Mouse (Mus musculus): ENCODE measurements at regions not wholly inside any gene's neighbourhood (a gene's known extent, or its start where the extent isn't known, plus 50 kb on each side); places are given as distances from the start of the nearest gene placed in this dataset.

DNA sequence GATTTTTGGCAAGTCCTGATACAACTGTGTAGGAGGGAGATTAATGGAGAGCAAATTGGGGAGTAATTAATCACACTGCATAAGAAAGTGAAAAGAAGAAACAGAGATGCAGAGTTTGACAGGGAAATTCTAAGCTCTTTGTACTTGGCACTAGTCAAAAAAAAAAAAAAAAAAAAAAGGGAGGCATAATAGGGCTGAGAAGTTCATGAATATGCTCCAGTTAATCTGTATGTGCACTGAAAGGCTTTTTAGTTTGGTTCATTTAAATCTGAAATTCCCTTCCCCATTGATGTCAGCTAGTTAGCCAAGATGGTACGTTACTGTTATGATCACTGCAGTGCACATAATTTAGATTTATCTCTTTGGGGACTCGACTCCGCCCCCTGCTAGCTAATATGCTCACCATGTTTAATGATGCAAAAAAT, 470.8 kb upstream of the Map3k7 start:
- no peak for DNase-seq (ENCODE audit: low read depth, low spot score)

DNA sequence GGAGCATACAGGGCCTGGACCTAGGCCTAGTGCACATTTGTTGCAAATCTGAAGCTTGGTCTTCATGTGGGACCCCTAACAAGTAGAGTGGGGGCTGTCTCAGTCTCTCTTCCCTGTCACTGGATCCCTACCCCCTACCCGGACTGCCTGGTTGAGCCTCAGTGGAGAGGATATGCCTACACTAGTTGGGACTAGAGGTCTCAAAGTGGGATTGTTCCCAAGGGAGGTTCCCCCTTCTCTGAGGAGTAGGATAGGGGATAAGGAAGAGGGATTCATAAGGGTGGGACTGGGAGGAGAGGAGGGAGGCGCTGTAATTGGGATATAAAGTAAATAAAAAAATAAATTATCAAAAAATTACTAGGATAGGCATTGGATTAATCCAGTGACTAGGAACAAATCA, 464.0 kb upstream of the Map3k7 start:
- DNase-seq (ENCODE audit: low read depth, low spot score), result no peak

DNA sequence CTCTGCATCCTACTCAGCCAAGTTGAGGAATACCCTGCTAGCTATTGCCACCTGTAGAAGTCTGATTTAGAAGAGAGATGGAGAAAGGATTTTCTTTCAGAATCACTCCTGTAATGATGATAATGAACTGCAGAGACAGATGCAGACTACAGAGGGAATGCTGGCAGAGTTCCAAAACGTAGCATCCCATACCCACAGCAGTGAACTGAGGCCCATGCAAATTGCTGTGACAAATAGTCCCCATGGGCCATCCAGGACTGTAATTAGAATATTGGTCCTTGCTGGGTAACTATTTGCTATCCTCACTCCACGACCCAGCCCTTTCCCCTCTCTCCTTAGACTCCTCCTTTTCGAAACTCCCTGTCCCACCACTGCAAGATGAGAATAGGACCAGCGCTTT, 463.5 kb upstream of the Map3k7 start:
- DNase-seq (ENCODE audit: low read depth, low spot score), result no peak

DNA sequence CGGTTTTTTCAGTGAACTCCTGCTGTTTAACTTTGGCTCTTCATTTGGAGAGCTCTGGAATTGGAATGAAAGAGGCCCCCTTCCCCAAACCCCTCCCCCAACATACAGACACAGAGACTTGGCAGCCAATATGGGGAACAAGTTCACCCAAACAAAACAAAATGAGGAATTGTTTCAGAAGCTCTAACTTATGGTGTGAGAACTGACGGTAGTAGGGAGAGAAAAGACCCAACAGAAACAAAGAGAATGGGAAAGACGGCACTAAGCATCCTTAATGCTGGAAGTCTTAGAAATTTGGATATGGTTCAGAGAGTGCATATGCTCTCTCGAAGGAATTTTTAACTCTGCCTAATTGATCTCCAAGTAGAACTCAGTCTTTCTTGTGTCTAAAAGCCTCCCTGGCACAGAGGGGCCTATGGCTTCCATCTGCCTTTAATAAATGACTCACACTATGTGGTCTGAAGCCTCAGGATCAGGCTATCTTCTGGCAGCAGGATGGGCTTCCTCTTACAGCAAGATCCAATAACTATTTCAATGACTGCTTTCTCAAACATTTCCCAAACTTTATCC, 438.2 kb upstream of the Map3k7 start:
- no peak for DNase-seq (ENCODE audit: low read depth, low spot score)

DNA sequence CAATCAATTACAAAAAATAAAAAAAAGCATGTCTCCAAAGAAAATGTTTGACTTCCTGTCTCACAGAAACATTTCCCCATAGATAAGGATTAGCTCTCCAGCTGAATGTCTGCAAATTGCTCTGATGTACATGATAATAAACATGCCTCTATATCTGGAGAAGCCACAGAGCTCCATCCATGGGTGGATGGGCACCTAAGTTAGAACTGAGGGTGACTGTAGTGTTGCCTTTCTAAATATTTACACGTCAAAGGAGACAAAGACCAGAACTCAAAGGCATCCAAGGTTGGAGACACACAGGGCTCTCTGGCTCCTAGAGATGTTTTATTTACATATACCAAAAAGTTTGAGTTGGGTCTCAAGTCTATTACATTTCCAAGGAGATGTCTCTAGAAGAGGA, 427.1 kb upstream of the Map3k7 start:
- no peak for DNase-seq (ENCODE audit: low read depth, low spot score)

DNA sequence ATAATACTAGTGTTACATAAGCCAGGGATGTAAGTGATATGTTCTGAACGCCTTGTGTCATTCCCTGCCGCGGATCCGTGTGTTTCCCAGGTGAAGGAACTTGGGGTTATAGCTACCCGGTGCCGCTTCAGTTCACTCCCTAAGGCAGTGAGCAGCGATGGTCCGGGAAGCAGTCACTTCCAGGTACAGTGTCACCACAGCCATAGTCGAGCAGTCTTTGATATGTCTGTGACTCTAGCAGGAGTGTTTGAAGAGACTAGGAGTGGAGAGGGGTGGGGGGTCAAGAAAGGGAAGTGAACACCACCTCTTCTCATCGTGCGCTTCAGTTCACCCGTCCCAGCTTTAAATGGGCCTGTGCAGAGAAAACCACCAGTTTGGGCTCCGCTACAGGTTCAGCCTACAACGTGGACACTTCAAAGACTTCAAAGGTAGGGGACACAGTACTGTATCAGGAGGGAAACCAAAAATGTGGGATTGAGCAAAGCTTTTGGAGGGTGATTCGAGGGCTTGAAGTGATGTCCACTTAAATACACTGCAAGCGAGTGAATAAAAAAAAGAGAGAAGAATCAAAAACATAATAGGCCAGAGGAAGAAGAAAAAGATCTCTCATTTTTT, 410.0 kb upstream of the Map3k7 start:
- no peak for DNase-seq (ENCODE audit: low read depth, low spot score)

DNA sequence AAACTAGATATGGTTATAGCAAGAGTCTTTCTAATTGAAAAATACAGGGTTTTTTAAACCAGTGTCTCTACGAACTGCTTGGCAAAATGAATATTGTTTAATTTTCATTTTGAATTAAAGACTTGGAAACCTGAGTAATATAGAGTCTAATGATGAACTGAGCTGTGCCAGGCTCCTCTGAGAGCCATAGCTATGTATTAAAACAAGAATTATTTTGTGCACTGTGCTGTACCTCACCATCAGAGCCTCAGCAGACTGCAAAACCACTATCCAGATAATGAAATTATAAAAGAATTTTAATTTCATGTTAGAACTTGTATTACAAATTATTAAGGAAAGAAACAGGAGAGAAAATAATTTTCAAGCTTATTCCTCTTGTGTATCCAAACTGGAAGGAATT, 408.8 kb upstream of the Map3k7 start:
- no peak for DNase-seq (ENCODE audit: low read depth, low spot score)

DNA sequence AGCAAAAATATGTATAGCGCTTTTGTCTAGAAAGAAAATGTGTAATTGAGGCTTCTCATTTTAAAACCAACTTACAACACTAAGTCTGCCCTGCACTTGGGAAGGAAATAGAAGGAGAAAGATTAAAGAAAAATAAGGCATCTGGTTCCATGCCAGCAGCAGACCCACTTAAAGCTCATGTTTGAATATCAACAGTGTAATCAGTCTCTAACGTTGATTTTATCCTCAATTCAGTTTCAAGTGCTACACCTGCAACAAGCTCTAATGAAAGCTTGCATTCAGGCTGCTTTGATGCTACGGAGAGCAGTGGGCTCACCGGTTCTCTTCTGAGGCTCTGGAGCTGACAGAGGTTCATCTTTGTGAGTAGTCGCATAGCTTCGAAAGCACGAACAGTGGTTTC, 406.6 kb upstream of the Map3k7 start:
- no peak for DNase-seq (ENCODE audit: low read depth, low spot score)

DNA sequence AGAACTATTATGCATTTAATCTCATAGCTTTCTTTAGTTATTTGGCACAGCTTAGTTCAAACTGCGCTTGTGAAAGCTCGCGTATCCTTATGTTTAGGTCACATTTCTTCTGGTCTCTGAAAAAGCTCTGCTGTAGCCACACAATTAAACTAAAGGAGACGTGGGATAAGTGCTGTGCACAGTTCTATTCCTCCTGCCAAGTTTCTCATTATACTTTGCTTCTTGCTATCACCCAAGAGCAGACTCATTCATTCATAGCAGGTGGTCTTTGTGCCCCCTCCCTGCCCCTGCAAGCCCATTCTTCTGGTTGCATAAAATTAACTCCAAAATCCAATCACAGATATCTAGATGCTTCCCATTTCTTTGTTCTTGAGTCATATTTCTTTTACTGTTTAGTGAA, 403.6 kb upstream of the Map3k7 start:
- DNase-seq (ENCODE audit: low read depth, low spot score), result no peak

DNA sequence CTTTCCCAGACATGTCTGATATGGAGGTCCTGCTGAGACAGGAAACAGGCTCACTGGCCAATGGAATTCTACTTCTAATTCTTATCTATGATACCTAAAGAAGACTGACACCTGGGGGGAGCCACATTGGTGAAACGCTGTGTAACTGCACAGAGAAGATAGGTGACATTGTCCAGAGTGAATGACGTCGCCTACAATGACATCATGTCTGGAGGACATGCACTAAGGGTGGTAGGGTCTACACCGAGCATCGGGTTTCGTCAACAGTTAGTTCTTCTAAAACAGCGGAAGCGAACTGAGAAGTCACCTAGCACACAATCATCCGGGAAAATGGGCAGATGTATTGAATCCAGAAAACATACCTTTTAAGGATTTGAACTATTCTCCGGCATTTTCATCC, 402.7 kb upstream of the Map3k7 start:
- no peak for DNase-seq (ENCODE audit: low read depth, low spot score)

DNA sequence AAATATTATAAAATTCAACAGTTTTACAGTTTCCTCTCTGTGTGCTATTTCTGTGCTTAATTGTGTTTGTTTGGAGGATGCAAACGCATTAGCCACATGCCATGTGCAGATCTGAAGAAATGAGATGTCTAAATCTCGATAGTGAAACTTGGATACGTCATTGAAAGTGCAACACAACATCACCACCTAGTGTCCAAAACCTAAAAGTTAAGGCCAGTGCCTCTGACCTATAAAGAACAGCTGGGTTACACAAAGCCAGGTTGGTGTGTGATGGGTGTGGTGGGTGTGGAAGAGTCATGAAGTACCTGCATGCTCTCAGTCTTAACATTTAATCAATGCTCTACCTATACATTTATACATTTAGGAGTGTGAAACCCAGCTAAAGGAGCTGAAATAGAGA, 402.1 kb upstream of the Map3k7 start:
- no peak for DNase-seq (ENCODE audit: low read depth, low spot score)

DNA sequence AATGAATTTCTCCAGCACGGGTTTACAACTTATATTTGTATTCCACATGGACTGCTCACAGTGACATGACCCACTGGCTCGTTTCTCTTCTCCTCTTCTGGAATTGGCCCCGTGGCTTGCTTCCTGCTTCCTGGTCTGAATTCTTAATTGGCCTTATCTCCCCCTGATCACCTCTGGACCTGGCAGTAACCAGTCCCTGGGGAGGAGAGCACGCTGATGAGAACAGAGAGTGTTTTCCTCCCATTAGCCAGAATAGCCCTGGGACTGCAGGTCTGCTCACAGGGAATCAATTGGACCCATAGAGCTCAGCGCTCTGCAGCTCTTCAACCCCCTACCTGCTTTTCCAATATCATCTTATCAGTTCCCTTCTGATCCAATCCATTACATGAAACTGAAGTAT, 397.7 kb upstream of the Map3k7 start:
- DNase-seq (ENCODE audit: low read depth, low spot score), result no peak

DNA sequence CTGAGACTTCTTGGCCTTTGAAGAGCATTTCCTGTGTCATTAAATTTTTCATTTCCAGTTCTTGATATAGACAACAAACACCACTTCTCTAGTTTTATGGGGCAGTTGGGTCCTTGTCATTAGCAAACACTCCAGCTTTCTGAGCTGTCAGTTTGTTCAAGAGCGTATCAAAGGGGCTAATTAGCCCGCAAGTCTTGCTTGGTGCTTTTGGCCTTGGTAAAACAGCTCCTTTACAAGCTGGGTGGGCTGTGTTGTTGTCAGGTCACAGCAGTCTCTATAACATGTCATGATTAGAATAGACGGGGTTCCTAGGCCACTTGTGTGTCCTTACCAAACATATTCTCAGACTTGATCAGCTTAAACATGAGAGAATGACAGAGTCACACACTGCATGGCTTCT, 397.1 kb upstream of the Map3k7 start:
- DNase-seq (ENCODE audit: low read depth, low spot score), result no peak

DNA sequence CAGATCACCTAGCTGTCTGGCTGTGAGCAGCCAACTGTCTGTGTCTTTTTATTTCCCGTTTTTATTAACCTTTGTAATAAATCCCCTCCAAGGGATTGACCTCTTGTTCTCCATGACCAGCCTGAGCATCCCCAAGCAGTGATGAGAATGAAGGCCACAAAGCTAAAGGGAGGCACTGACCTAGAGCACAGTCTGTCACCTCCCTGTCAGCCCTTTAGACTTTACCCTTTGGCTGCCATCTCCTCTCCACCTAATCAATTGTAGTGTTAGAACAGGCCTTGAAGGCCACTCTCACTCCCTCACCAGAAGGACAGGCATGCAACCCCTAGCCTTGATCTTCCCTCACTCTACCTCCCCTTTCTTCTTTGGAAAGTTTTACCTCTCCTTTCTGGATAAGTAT, 394.2 kb upstream of the Map3k7 start:
- DNase-seq (ENCODE audit: low read depth, low spot score), result no peak

DNA sequence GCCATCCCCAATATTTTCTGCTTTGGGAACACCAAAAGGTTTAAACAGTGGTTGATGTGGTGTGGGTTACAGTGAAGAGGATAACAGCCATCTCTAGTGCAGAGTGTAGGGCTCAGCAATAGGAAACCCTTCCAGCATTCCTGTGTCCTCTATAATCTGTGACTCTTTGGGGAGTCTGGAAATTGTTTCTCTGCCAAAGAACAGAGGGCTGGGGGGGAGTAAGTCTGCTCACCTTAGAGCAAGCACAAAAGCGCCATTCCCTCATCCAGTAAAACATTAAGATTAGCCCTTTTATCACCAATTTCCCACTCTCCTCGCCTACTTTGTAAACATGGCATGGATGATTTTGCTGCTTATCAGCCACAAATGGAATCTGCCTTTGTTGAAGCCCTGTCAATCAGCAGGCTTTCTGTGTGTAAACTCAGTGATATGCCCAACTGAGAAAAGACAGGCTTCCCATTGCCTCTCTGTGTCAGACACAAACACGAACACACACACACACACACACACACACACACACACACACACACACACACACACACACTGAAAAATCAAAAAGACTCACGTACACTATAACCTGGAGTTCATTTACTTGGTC, 386.8 kb upstream of the Map3k7 start:
- DNase-seq (ENCODE audit: low read depth, low spot score), result no peak

DNA sequence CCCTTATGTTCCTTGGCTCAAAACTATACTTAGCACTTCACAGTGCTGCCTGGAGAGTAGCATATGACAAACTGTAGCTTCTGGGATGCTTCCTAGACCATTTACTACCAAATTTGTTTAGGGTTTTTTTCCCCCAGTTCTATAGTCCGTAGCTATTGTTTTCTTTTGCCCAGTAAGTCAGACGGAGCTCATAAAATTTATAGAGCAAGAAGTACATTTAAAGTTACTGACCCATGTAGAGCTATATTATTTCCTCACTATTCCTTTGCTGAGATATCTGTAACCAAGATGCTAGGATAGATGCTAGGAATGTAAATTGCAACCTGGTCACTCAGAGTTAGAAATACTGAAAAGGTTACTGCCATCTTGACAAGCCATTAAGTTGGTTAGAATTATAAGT, 380.4 kb upstream of the Map3k7 start:
- no peak for DNase-seq (ENCODE audit: low read depth, low spot score)

DNA sequence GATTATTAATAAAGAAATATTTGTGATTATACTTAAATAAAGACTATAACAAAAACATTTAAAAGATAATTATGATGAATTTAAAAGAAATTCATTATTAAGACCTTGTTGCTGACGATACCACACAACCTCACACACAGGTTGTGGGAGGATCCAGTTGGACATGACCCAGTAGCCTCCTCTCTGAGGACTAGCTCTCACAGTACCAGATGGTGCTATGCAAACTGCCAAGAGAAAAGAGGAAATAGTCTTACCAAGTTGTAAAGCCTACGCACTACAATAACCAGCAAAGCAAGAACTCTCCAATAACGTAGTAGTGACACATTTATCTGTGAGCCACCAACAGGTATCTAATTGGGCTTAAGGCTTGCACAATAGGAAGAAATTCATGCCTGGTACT, 379.7 kb upstream of the Map3k7 start:
- no peak for DNase-seq (ENCODE audit: low read depth, low spot score)

DNA sequence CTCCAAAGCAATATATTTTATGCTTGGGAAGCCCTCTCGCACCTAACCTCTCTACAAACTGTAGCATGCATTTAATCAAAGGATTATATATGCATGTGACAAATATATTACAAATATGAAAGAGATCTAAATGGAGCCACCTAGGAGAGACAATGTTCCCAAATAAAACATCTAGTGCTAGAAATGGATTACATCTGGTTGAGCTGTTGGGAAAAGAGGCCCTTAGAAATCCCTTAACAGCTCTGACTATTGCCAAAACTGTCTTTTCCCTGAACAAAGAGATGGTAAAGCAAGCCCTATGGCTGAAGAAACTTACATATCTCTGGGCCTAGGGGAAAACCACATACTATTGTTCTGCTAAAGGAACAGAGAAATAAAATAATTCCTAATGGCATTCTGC, 369.8 kb upstream of the Map3k7 start:
- DNase-seq (ENCODE audit: low read depth, low spot score), result no peak

DNA sequence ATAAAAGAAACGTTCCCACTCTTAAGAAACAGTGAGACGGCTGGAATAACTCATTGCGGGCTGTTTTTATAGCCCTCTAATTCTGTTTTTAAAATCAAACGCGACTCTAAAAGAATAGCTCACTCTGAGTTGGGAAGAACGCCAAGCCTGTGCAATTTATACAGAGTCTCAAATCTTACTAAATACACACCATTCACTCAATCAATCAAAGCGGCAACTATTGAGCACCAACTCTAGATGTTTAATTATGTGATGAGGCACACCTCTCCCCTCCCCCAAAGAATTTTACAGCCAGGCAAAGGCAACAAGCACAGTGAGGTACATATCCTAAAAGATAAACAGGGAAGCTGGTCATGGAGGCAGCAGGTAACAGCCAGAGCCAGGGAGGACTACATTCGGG, 362.4 kb upstream of the Map3k7 start:
- no peak for DNase-seq (ENCODE audit: low read depth, low spot score)

DNA sequence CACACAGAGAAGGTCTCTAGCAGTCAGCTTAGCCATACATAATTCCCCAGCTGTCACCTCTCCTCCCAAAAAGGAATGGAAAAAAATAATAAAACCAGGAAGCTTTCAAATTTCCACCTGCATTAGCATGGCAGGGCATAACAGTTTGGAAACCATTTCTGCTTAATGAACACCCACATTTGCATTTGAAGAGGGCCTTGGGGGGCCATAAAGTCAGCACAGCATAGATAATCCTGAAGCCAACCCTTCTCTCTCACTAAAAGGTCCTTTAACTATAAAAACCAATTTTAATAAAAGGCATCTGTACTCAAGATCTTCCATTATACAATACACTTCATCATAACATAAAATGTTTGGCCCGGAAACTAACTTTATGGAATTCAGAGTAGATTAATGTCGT, 360.1 kb upstream of the Map3k7 start:
- DNase-seq (ENCODE audit: low read depth, low spot score), result no peak

DNA sequence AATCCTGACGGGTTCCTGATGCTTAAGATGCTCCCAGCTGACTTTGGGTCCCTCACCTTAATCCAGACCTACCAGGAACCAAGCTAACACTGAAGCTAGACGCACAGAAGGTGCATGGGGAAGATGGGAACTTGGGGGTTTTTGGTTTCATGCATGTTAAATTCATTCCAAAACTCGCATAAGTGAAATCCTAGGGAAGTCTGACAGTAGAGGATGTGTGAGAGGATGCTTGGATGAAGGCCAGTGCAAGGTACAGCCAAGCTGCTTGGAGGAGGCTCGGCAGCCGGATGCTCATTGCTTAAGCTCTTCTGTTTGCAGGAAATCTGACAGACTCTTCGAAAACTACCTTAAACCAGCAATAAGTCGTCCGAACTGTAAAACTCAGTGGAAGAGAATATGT, 355.1 kb upstream of the Map3k7 start:
- no peak for DNase-seq (ENCODE audit: low read depth, low spot score)

DNA sequence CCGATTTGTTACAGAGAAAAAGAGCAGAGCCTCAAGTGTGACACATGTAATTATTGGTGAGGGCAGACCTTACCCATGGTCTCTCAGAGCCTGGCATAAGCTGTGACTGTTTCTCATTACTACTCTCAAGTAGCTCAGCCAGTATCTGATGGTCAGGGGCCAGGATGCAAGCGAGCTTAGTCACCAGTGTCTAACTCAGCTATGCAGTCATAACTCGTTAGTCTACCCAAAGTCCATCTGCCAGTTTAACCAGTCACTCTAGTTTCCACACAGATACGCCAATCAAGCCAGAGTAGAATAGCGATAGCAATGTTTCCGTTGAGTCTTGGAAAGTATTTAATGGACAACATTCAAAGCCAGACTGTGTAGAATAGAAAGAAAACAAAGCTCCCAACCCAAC, 354.3 kb upstream of the Map3k7 start:
- DNase-seq (ENCODE audit: low read depth, low spot score), result no peak

DNA sequence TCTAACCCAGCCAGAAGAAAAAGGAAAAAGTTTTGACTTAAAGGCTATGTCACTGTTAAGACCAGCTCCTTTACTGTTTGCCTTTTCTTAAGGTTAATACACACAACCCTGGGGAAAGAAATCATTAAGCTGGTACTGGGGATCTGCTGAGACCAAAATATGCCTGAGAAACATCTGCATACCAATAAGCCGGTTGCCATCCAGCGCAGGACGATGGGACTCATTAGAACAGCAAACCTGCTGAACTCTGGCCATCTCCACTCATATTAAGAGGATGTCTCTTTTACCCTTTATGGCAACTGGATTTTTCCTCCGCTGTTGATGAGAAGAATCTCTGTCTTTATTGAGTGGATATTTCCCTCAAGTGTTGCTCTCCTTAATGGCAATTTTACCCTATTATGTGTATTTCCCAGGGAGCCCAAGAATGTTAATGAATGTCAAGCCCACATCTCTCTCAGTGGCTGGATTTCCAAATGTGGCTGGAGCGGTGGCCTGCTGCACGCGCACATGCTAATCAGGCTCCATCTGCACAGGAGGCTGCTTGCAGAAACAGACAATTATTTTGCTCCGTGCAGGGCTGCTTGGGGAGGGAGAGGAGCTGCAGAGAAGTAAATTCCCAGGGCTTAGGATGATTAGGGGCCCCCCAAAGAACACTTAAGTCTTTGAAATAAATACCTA, 351.6 kb upstream of the Map3k7 start:
- DNase-seq (ENCODE audit: low read depth, low spot score), result no peak
